Mouse (Mus musculus) ES-Bruce4 (cell line): ENCODE measurements at regions not wholly inside any gene's neighbourhood (a gene's known extent, or its start where the extent isn't known, plus 50 kb on each side); places are given as distances from the start of the nearest gene placed in this dataset.

ENCODE experiments used
- CTCF ChIP-seq: IDR thresholded peaks from one replicate; pipeline ENCODE4 v1.8.1; 2011; ENCODE audit warnings: low read depth, low read length
- EP300 ChIP-seq: IDR thresholded peaks from 2 replicates; pipeline ENCODE4 v1.6.1; 2011; ENCODE audit warnings: low read depth, low read length; ENCODE audit not compliant: insufficient read depth
- POLR2A ChIP-seq: IDR thresholded peaks from one replicate; pipeline ENCODE4 v1.8.1; 2011; ENCODE audit warnings: low read length; ENCODE audit not compliant: insufficient read depth

- TF ChIP-seq POLR2A = no peak
- TF ChIP-seq CTCF = no peak
- TF ChIP-seq EP300 = no peak
These were observed 93.7 kb downstream of the Gm10260 start for GRCm38 (mm10) chr13:97666761-97667160.
